Mouse (Mus musculus) thymus, postnatal 10 days (tissue): ENCODE results near the gene Tspan10.

Source experiments
- DNase-seq, 2 experiments: peaks; one replicate each; pipeline ENCODE4 v3.0.0; 2021; ENCODE audit warnings: low spot score in 2 of 2

Gene Tspan10

DNA sequence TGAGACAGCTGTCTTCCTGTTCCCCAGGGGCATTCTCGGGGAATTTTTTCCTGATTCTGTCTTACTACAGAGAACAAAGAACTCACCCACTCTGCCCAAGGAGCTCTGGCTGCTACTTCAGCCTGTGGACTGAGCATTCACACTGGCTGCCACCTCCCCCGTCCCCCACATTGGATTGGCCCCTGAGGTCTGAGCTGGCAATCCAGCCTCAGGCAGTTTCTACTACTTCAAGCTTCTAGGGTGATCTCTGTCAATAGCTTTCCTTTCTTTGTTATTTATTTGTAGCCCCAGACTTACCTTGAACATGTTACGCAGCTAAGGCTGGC is 50.4 kb downstream of the Tspan10 start:
- no peak for DNase-seq

DNA sequence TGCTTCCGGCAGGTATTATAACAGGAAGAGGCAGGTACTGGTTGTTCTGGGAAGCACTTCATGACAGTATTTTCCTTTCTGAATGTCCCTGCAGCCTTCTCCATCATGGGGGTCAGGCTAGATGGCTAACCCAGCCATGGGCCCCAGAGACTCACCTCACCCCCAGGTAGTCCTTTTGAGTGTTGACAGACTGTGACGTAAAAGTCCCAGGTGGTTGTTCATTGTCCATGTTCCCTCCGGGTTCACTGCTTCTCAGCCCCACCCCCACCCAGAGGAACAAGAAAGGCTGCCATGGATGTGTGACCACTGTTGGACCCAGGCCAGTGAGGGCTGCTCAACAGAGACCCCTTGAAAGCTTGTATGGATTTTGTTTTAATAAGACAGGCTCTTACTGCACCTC is 50.9 kb downstream of the Tspan10 start:
- DNase-seq, result no peak

DNA sequence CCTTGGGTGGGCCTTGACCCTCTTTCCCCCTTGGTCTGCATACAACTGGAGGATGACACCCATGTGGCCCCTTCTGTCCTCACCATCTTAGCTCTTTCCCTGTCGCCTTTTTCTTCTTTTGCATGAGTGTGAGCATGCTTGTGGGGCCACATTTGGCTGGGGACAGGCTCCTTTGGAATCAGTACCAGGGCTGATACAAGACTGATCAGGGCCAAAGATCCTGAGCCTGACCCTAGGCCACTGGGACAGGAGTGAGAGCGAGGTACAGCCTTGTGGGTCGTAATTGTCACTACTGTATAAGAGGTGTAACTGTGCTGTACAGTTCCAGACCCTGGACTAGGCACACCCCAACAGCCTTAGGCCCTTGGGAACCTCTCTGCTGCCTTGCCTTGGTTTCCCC is 51.5 kb downstream of the Tspan10 start:
- DNase-seq, result no peak
